Comparison of ENCODE assay signal across 9 mouse cellular contexts in genomic region chr2:75656924-75657323, GRCm38 (mm10). TPM values are rescaled to one million over a fixed set of nuclear protein-coding genes. Genes with fewer than 3 reads are reported as not detected.
DNase-seq lines count a peak whose midpoint lies in the region; ATAC-seq and TF ChIP-seq lines count a peak whose summit lies in the region.
"Had no signal": no experiment of that assay in that cellular context is flagged by ENCODE, and none has a peak within 500 bp of the region (broad histone marks: within the 10 kb centered on the region; RNA-seq: fewer than 3 reads in every experiment).

No protein-coding gene starts in this region.

- TF ChIP-seq EP300 in liver, postnatal 0 days (IDR thresholded peaks at IDR 0.05; ENCODE audit: low read depth) = no peak

- no peak for DNase-seq in embryonic facial prominence, embryonic 10.5 days (ENCODE audit: low spot score)
- no peak for DNase-seq in forebrain, embryonic 14.5 days (ENCODE audit: low spot score)
- no peak for DNase-seq in liver, postnatal 0 days
- no peak for DNase-seq in gastrocnemius, adult 2 months
- DNase-seq: layer of hippocampus, postnatal 36 days had no signal

- H3K9me3 ChIP-seq in intestine, embryonic 16.5 days (ENCODE audit: control insufficient read depth, low read length) = no peaks in the 10 kb centered on the region
- no peaks in the 10 kb centered on the region for H3K9me3 ChIP-seq in intestine, postnatal 0 days (ENCODE audit: control insufficient read depth)
- no peaks in the 10 kb centered on the region for H3K9me3 ChIP-seq in embryonic facial prominence, embryonic 10.5 days
- H3K9me3 ChIP-seq in forebrain, embryonic 14.5 days (replicated peaks; ENCODE audit: control insufficient read depth, low read length) = no peaks in the 10 kb centered on the region
- H3K9me3 ChIP-seq in liver, postnatal 0 days (ENCODE audit: low read length) = no peaks in the 10 kb centered on the region
- H3K9me3 ChIP-seq: megakaryocyte, embryonic 14.5 days had no signal

- no peaks in the 10 kb centered on the region for H3K36me3 ChIP-seq in intestine, embryonic 16.5 days (ENCODE audit: control insufficient read depth, insufficient read depth, low read length)
- no peaks in the 10 kb centered on the region for H3K36me3 ChIP-seq in intestine, postnatal 0 days (ENCODE audit: control insufficient read depth, insufficient read depth)
- H3K36me3 ChIP-seq in embryonic facial prominence, embryonic 10.5 days (replicated peaks) = peaks cover 13% of the 10 kb centered on the region
- no peaks in the 10 kb centered on the region for H3K36me3 ChIP-seq in forebrain, embryonic 14.5 days (ENCODE audit: control insufficient read depth, insufficient read depth, low read length)
- peaks cover 7% of the 10 kb centered on the region for H3K36me3 ChIP-seq in liver, postnatal 0 days (replicated peaks; ENCODE audit: insufficient read depth, low read length)

- H3K4me3 ChIP-seq in intestine, embryonic 16.5 days (ENCODE audit: low read length) = no peak overlapping the region
- no peak overlapping the region for H3K4me3 ChIP-seq in intestine, postnatal 0 days (ENCODE audit: low read depth, low read length)
- H3K4me3 ChIP-seq in embryonic facial prominence, embryonic 10.5 days = 0 out of 2 replicates have a peak overlapping the region, but pooled peaks have one; percentile 13
- no peak overlapping the region for H3K4me3 ChIP-seq in forebrain, embryonic 14.5 days (ENCODE audit: low read depth, low read length)
- H3K4me3 ChIP-seq in liver, postnatal 0 days (ENCODE audit: low read depth, low read length) = no peak overlapping the region
- no peak overlapping the region for H3K4me3 ChIP-seq in gastrocnemius, adult 2 months

- no peaks in the 10 kb centered on the region for H3K27me3 ChIP-seq in intestine, embryonic 16.5 days (replicated peaks; ENCODE audit: control insufficient read depth, insufficient read depth, low read length)
- no peaks in the 10 kb centered on the region for H3K27me3 ChIP-seq in intestine, postnatal 0 days (replicated peaks; ENCODE audit: control insufficient read depth, insufficient read depth, low read length)
- no peaks in the 10 kb centered on the region for H3K27me3 ChIP-seq in embryonic facial prominence, embryonic 10.5 days (replicated peaks; ENCODE audit: low read depth, poor library complexity, severe bottlenecking)
- no peaks in the 10 kb centered on the region for H3K27me3 ChIP-seq in forebrain, embryonic 14.5 days (replicated peaks; ENCODE audit: control insufficient read depth, insufficient read depth, low read length)
- no peaks in the 10 kb centered on the region for H3K27me3 ChIP-seq in liver, postnatal 0 days (ENCODE audit: insufficient read depth, low read length)
- H3K27me3 ChIP-seq: megakaryocyte, embryonic 14.5 days had no signal

- H3K27ac ChIP-seq in intestine, embryonic 16.5 days (ENCODE audit: low read length) = no peak overlapping the region
- no peak overlapping the region for H3K27ac ChIP-seq in intestine, postnatal 0 days (ENCODE audit: low read depth, low read length)
- H3K27ac ChIP-seq in embryonic facial prominence, embryonic 10.5 days (replicated peaks) = peak overlapping the region; percentile 100
- peak overlapping the region; percentile 97; the same call in 1 of the 2 replicates for H3K27ac ChIP-seq in forebrain, embryonic 14.5 days (ENCODE audit: low read depth, low read length)
- H3K27ac ChIP-seq in liver, postnatal 0 days (ENCODE audit: low read depth) = peak overlapping the region; percentile 98; the same call in 1 of the 2 replicates
- no peak overlapping the region; the same call in 1 of the 2 replicates for H3K27ac ChIP-seq in gastrocnemius, adult 2 months

- peaks cover 20% of the 10 kb centered on the region; the same call in 1 of the 2 replicates for H3K4me1 ChIP-seq in intestine, embryonic 16.5 days (ENCODE audit: control insufficient read depth, insufficient read depth, low read length)
- 0 out of 2 replicates have a peak, but pooled peaks cover 2% of the 10 kb centered on the region for H3K4me1 ChIP-seq in intestine, postnatal 0 days (replicated peaks; ENCODE audit: control insufficient read depth, insufficient read depth, low read length)
- H3K4me1 ChIP-seq in embryonic facial prominence, embryonic 10.5 days = peaks cover 19% of the 10 kb centered on the region
- peaks cover 14% of the 10 kb centered on the region for H3K4me1 ChIP-seq in forebrain, embryonic 14.5 days (ENCODE audit: control insufficient read depth, insufficient read depth, low read length)
- H3K4me1 ChIP-seq in liver, postnatal 0 days (ENCODE audit: insufficient read depth) = peaks cover 14% of the 10 kb centered on the region

- intact Hi-C loops in gastrocnemius, adult 2 months (cut with DNase I) = loop anchor here (5.0 kb wide), 1 partner anchor 50 kb away; no protein-coding TSS in a partner anchor

- 94% methylated on average over 5 of the region's 5 CpGs for WGBS in intestine, embryonic 16.5 days
- 96% methylated on average over 5 of the region's 5 CpGs for WGBS in intestine, postnatal 0 days
- 93% methylated on average over 5 of the region's 5 CpGs for WGBS in embryonic facial prominence, embryonic 10.5 days
- 96% methylated on average over 5 of the region's 5 CpGs for WGBS in forebrain, embryonic 14.5 days
- WGBS in liver, postnatal 0 days (ENCODE audit: insufficient replicate concordance) = 80% methylated on average over 5 of the region's 5 CpGs

- no peak for TF ChIP-seq CTCF in intestine, postnatal 0 days (IDR thresholded peaks at IDR 0.05; ENCODE audit: low read depth)
- no peak for TF ChIP-seq CTCF in liver, postnatal 0 days (IDR thresholded peaks at IDR 0.05; ENCODE audit: low read depth)
- no peak for TF ChIP-seq CTCF in gastrocnemius, adult 2 months (IDR thresholded peaks at IDR 0.05)

- no peak overlapping the region for H3K4me2 ChIP-seq in intestine, embryonic 16.5 days (ENCODE audit: low read depth, low read length)
- H3K4me2 ChIP-seq in intestine, postnatal 0 days (replicated peaks; ENCODE audit: low read depth) = no peak overlapping the region
- no peak overlapping the region for H3K4me2 ChIP-seq in forebrain, embryonic 14.5 days (ENCODE audit: low read length)
- no peak overlapping the region for H3K4me2 ChIP-seq in liver, postnatal 0 days (ENCODE audit: low read depth, low read length)

- H3K9ac ChIP-seq in intestine, embryonic 16.5 days (ENCODE audit: low read depth, low read length) = 0 out of 2 replicates have a peak overlapping the region, but pooled peaks have one; percentile 15
- no peak overlapping the region for H3K9ac ChIP-seq in intestine, postnatal 0 days (ENCODE audit: low read depth, low read length)
- no peak overlapping the region for H3K9ac ChIP-seq in forebrain, embryonic 14.5 days (ENCODE audit: low read length)
- no peak overlapping the region for H3K9ac ChIP-seq in liver, postnatal 0 days (replicated peaks)

- no peak for ATAC-seq in intestine, embryonic 16.5 days
- no peak for ATAC-seq in intestine, postnatal 0 days
- ATAC-seq in forebrain, embryonic 14.5 days = no peak
- ATAC-seq in liver, postnatal 0 days = no peak
- no peak for ATAC-seq in cerebellum, adult (ENCODE audit: insufficient number of reproducible peaks, low FRiP score, low TSS enrichment)

RNA-seq across cellular contexts. Expression of gene Hnrnpa3, which starts 2.1 kb away (rescaled TPM):
- polyA plus RNA-seq in intestine, embryonic 16.5 days (2015; fragmentation: Nextera tagmentation; extraction: Ambion mirVana) = 215 and 254 TPM in 2 replicates
- polyA plus RNA-seq in intestine, postnatal 0 days (2015; fragmentation: Nextera tagmentation; extraction: Ambion mirVana) = 149 and 151 TPM in 2 replicates
- 364 and 384 TPM in 2 replicates for polyA plus RNA-seq in embryonic facial prominence, embryonic 10.5 days (2016; fragmentation: Nextera tagmentation; extraction: Ambion mirVana)
- polyA plus RNA-seq in forebrain, embryonic 14.5 days (2014; fragmentation: Nextera tagmentation; extraction: Ambion mirVana) = 182 and 209 TPM in 2 replicates
- 86.9 and 90.7 TPM in 2 replicates for polyA plus RNA-seq in liver, postnatal 0 days (2015; fragmentation: Nextera tagmentation; extraction: Ambion mirVana)
- 100 to 1,000 TPM; 123 to 144 TPM for total RNA-seq in gastrocnemius, adult 2 months (2021)

RNA-seq across cellular contexts. Expression of gene Nfe2l2, which starts 47.5 kb away (rescaled TPM):
- polyA plus RNA-seq in intestine, embryonic 16.5 days (2015; fragmentation: Nextera tagmentation; extraction: Ambion mirVana) = 112 and 115 TPM in 2 replicates
- 93.6 and 98.0 TPM in 2 replicates for polyA plus RNA-seq in intestine, postnatal 0 days (2015; fragmentation: Nextera tagmentation; extraction: Ambion mirVana)
- polyA plus RNA-seq in embryonic facial prominence, embryonic 10.5 days (2016; fragmentation: Nextera tagmentation; extraction: Ambion mirVana) = 33.0 and 33.7 TPM in 2 replicates
- 17.7 and 17.9 TPM in 2 replicates for polyA plus RNA-seq in forebrain, embryonic 14.5 days (2014; fragmentation: Nextera tagmentation; extraction: Ambion mirVana)
- polyA plus RNA-seq in liver, postnatal 0 days (2015; fragmentation: Nextera tagmentation; extraction: Ambion mirVana) = 58.7 and 59.4 TPM in 2 replicates
- total RNA-seq in gastrocnemius, adult 2 months (2021) = 10 to 100 TPM; 32.9 to 41.0 TPM

Comparison
In these comparisons a context has a peak if more than half of its experiments do, and no peak if none do; other contexts are left out.
1. H3K27ac ChIP-seq: peak in embryonic facial prominence, embryonic 10.5 days (single experiment), forebrain, embryonic 14.5 days (single experiment) and liver, postnatal 0 days (single experiment); none in intestine, embryonic 16.5 days (single experiment), intestine, postnatal 0 days (single experiment) and gastrocnemius, adult 2 months (single experiment).